In the genomic region with DNA sequence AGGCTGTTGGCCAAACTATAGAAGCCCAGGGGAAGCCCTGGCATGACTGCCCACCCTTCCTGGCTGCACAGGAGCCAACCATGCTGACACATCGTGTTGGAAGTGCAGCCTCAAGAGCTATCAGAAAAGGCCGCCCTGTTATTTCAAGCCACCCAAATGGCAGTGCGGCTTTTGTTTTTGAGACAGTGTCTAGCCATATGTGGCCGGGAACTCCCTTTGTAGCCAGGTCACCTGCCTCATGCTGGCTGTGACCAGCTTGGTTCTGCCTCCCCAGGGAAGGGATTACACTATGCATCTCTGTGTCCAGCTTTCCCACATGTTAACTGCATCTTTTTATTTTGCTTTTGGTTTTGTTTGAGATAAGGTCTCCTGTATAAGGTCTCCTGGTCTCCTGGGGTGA, we compare ENCODE assay signal across 32 mouse cellular contexts.
"Had no signal": no experiment of that assay in that cellular context is flagged by ENCODE, and none has a peak within 500 bp of the region (broad histone marks: within the 10 kb centered on the region; RNA-seq: fewer than 3 reads in every experiment).

No protein-coding gene starts in this region.

- H3K9ac ChIP-seq: limb, embryonic 12.5 days; limb, embryonic 13.5 days; limb, embryonic 15.5 days; liver, embryonic 12.5 days; liver, embryonic 13.5 days; liver, embryonic 14.5 days; liver, embryonic 15.5 days; liver, postnatal 0 days; lung, embryonic 14.5 days; lung, embryonic 15.5 days; midbrain, embryonic 12.5 days; midbrain, embryonic 13.5 days; midbrain, embryonic 15.5 days; neural tube, embryonic 12.5 days; neural tube, embryonic 13.5 days had no signal

- H3K4me3 ChIP-seq: limb, embryonic 10.5 days; limb, embryonic 12.5 days; limb, embryonic 13.5 days; limb, embryonic 15.5 days; liver, embryonic 12.5 days; liver, embryonic 13.5 days; liver, embryonic 15.5 days; lung, embryonic 15.5 days; megakaryocyte, embryonic 14.5 days; midbrain, embryonic 10.5 days; midbrain, embryonic 12.5 days; midbrain, embryonic 13.5 days; midbrain, embryonic 15.5 days; myocyte; neural tube, embryonic 12.5 days; neural tube, embryonic 13.5 days had no signal

- H3K36me3 ChIP-seq: limb, embryonic 10.5 days; limb, embryonic 12.5 days; limb, embryonic 13.5 days; limb, embryonic 15.5 days; liver, embryonic 12.5 days; liver, embryonic 13.5 days; liver, embryonic 15.5 days; lung, embryonic 15.5 days; midbrain, embryonic 10.5 days; midbrain, embryonic 12.5 days; midbrain, embryonic 13.5 days; midbrain, embryonic 15.5 days; neural tube, embryonic 12.5 days; neural tube, embryonic 13.5 days had no signal

- H3K27ac ChIP-seq: limb, embryonic 10.5 days; limb, embryonic 12.5 days; limb, embryonic 13.5 days; limb, embryonic 15.5 days; liver, embryonic 12.5 days; liver, embryonic 13.5 days; liver, embryonic 14.5 days; liver, embryonic 15.5 days; lung, embryonic 15.5 days; macrophage; midbrain, embryonic 10.5 days; midbrain, embryonic 12.5 days; midbrain, embryonic 13.5 days; midbrain, embryonic 15.5 days; neural tube, embryonic 12.5 days; neural tube, embryonic 13.5 days had no signal

- DNase-seq: left cerebral cortex, postnatal 4 days; liver; liver, embryonic 13.5 days; liver, postnatal 0 days; lung, adult 18-20 months; lung, adult 2 months; lung, embryonic 14.5 days; lung, postnatal 10 days; lung, postnatal 14 days; lung, postnatal 36 days; lung, postnatal 4 days; midbrain, embryonic 14.5 days had no signal

- H3K9me3 ChIP-seq: limb, embryonic 10.5 days; limb, embryonic 12.5 days; limb, embryonic 13.5 days; limb, embryonic 15.5 days; liver, embryonic 12.5 days; liver, embryonic 13.5 days; liver, embryonic 15.5 days; lung, embryonic 15.5 days; megakaryocyte, embryonic 14.5 days; midbrain, embryonic 10.5 days; midbrain, embryonic 12.5 days; midbrain, embryonic 13.5 days; midbrain, embryonic 15.5 days; neural tube, embryonic 12.5 days; neural tube, embryonic 13.5 days had no signal

- H3K27me3 ChIP-seq: limb, embryonic 13.5 days; limb, embryonic 15.5 days; liver, embryonic 12.5 days; liver, embryonic 13.5 days; liver, embryonic 15.5 days; lung, embryonic 15.5 days; midbrain, embryonic 12.5 days; midbrain, embryonic 13.5 days; midbrain, embryonic 15.5 days; neural tube, embryonic 12.5 days; neural tube, embryonic 13.5 days had no signal

- H3K4me1 ChIP-seq: liver, embryonic 12.5 days; liver, embryonic 13.5 days; liver, embryonic 15.5 days; midbrain, embryonic 13.5 days; midbrain, embryonic 15.5 days; neural tube, embryonic 12.5 days had no signal

- ATAC-seq: liver, embryonic 12.5 days; liver, postnatal 0 days; lung, postnatal 0 days; midbrain, embryonic 13.5 days; midbrain, embryonic 15.5 days; midbrain, embryonic 16.5 days had no signal

- H3K4me2 ChIP-seq: limb, embryonic 12.5 days; limb, embryonic 13.5 days; limb, embryonic 15.5 days; liver, embryonic 11.5 days; liver, embryonic 12.5 days; liver, embryonic 13.5 days; liver, embryonic 15.5 days; lung, embryonic 14.5 days; lung, embryonic 15.5 days; midbrain, embryonic 12.5 days; midbrain, embryonic 13.5 days; midbrain, embryonic 15.5 days; neural tube, embryonic 12.5 days; neural tube, embryonic 13.5 days had no signal
